In the genomic region with DNA sequence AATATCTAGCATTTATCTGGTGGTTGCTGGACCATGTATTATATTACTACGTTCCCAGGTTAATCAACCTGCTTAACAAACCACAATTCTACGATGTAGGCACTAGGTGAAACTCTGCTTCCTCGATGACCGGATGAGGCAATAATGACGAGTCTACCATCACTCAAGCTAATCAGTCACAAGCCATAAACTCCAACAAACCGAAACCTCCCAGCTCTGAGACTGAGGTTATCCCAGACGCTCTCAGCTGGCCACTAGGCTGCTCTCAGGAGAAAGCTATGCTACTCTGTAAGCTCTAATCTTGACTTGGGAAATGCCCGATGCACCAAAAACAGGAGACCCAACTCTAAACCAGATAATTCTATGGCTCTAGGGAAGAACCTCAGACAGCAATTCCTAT, we compare ENCODE assay signal across 22 mouse cellular contexts.
"Had no signal": no experiment of that assay in that cellular context is flagged by ENCODE, and none has a peak within 500 bp of the region (broad histone marks: within the 10 kb centered on the region; RNA-seq: fewer than 3 reads in every experiment).

No protein-coding gene starts in this region.

- H3K9me3 ChIP-seq: lung, embryonic 15.5 days; megakaryocyte, embryonic 14.5 days; midbrain, embryonic 12.5 days; neural tube, embryonic 13.5 days; neural tube, embryonic 15.5 days had no signal

- DNase-seq: liver, postnatal 0 days; lung, adult 2 months; lung, postnatal 14 days; lung, postnatal 36 days; midbrain, embryonic 14.5 days; retina, postnatal 1 day; right cerebral cortex, adult 18-20 months; right cerebral cortex, postnatal 25 days; right cerebral cortex, postnatal 4 days; spleen, adult 18-20 months; thymus, adult 2 months; thymus, postnatal 25 days; thymus, postnatal 4 days had no signal

- ATAC-seq: liver, postnatal 0 days; lung, postnatal 0 days; midbrain, embryonic 16.5 days had no signal

- H3K4me3 ChIP-seq: lung, embryonic 15.5 days; megakaryocyte, embryonic 14.5 days; midbrain, embryonic 12.5 days; myocyte; neural tube, embryonic 13.5 days; neural tube, embryonic 15.5 days had no signal

- H3K27ac ChIP-seq: lung, embryonic 15.5 days; macrophage; midbrain, embryonic 12.5 days; neural tube, embryonic 13.5 days; neural tube, embryonic 15.5 days had no signal

- H3K27me3 ChIP-seq: lung, embryonic 15.5 days; megakaryocyte, embryonic 14.5 days; midbrain, embryonic 12.5 days; neural tube, embryonic 13.5 days; neural tube, embryonic 15.5 days had no signal

- H3K9ac ChIP-seq: liver, postnatal 0 days; lung, embryonic 15.5 days; midbrain, embryonic 12.5 days; neural tube, embryonic 13.5 days; neural tube, embryonic 15.5 days had no signal

- H3K4me2 ChIP-seq: lung, embryonic 15.5 days; midbrain, embryonic 12.5 days; neural tube, embryonic 13.5 days; neural tube, embryonic 15.5 days had no signal

- H3K36me3 ChIP-seq: lung, embryonic 15.5 days; midbrain, embryonic 12.5 days; neural tube, embryonic 13.5 days; neural tube, embryonic 15.5 days had no signal

- H3K4me1 ChIP-seq: lung, embryonic 15.5 days; neural tube, embryonic 13.5 days; neural tube, embryonic 15.5 days had no signal
